Mouse (Mus musculus): ENCODE data around the gene Alkbh7.

DNA sequence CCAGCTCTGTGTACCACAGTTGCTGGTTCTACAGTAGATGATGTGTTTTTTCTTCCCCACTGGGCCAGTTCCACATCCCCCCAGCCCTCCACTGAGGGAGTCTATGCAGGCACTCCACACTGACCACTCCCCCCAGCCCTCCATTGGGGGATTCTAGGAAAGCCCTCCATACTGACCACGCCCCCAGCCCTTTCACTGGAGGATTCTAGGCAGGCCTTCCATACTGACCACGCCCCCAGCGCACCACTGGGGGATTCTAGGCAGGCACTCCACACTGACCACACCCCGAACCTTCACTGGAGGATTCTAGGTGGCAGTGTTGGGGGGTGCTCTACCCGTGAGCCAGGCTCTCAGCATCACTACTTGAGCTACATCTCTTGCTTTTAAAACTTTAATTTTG is 50.3 kb downstream of the Alkbh7 start:
- no peak for TF ChIP-seq POLR2A (IDR thresholded peaks at IDR 0.05; ENCODE audit: low read depth, low read length)
- no peak for TF ChIP-seq CTCF (conservative IDR thresholded peaks at IDR 0.05; ENCODE audit: insufficient read depth, insufficient read length, low read depth, low read length)
